Mouse (Mus musculus) embryonic fibroblast, embryonic 13.5 days (primary cell): Measurements from ENCODE around the gene Timm17a. TPM values are rescaled to one million over a fixed set of nuclear protein-coding genes. Genes with fewer than 3 reads are reported as not detected.

Source experiments
- H3K27ac ChIP-seq: 2 replicates; pipeline ENCODE4 v1.5.1; 2012; ENCODE audit warnings: low read length, control low read depth, inconsistent platforms; ENCODE audit not compliant: insufficient read depth
- H3K4me1 ChIP-seq: 2 replicates; pipeline ENCODE4 v1.6.1; 2011; ENCODE audit warnings: low read length; ENCODE audit not compliant: control insufficient read depth, insufficient read depth
- H3K4me3 ChIP-seq: 2 replicates; pipeline ENCODE4 v1.5.1; 2011; ENCODE audit warnings: mild to moderate bottlenecking, control low read depth, low read length; ENCODE audit not compliant: insufficient read depth
- CTCF ChIP-seq: IDR thresholded peaks from 2 replicates; pipeline ENCODE4 v1.5.1; 2011; ENCODE audit warnings: mild to moderate bottlenecking, control low read depth, low read length, moderate library complexity, borderline replicate concordance; ENCODE audit not compliant: insufficient read depth
- POLR2A ChIP-seq: IDR thresholded peaks from 2 replicates; pipeline ENCODE4 v1.6.1; 2011; ENCODE audit warnings: low read depth, mild to moderate bottlenecking, control low read depth, low read length, moderate library complexity
- polyA plus RNA-seq: library from polyadenylated mRNA; stranded (reverse); fragments of >200 nt; gene quantifications from 2 replicates; pipeline ENCODE4 v1.2.4, GENCODE M21; 2011; ENCODE audit warnings: low read depth; ENCODE audit not compliant: missing spikeins, insufficient read length

Timm17a gene
- polyA plus RNA-seq, 1 experiment = 108 TPM

DNA sequence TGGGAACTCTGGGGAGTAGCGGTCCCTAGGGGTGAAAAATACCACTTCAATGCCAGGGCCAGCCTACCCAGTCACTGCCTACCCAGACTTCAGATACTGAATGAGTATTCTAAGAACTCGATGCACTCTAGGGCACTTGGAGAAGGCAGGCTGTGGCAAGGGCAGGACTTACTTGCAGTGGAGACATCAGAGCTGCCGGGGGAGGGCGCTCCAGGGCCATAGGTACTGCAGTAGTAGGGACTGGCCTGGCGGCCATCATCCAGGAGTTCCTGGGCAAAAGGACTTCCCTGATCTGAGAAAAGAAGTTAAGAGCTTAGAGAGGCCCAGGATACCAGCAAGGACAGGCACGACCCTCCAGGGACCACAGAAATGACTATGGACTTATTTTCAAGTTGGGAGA lies 57.3 kb downstream of the Timm17a start:
- no peak overlapping the region for H3K27ac ChIP-seq
- no peaks in the 10 kb centered on the region for H3K4me1 ChIP-seq
- TF ChIP-seq CTCF = no peak
- TF ChIP-seq POLR2A = no peak
- no peak overlapping the region for H3K4me3 ChIP-seq

DNA sequence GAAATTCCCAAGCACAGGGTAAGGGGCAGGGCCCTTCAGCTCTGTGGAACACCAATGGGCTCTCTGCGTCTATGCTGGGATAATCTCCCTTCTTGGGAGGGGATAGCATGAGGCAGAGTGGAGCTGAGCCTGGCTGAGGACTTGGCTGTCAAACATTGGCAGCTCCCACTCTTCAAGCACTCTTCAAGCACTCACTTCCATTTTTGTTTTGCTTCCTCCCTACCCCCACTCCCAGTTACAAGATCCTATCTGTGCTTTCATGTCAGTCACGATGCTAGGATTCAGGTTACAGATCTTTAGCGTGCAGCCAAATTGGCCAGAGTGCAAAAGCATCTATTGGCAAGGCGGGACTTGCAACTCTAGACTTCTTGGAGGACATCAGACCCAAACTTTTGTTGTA lies 60.7 kb downstream of the Timm17a start:
- TF ChIP-seq POLR2A = no peak
- H3K27ac ChIP-seq = no peak overlapping the region
- no peak overlapping the region for H3K4me3 ChIP-seq
- H3K4me1 ChIP-seq = no peaks in the 10 kb centered on the region

DNA sequence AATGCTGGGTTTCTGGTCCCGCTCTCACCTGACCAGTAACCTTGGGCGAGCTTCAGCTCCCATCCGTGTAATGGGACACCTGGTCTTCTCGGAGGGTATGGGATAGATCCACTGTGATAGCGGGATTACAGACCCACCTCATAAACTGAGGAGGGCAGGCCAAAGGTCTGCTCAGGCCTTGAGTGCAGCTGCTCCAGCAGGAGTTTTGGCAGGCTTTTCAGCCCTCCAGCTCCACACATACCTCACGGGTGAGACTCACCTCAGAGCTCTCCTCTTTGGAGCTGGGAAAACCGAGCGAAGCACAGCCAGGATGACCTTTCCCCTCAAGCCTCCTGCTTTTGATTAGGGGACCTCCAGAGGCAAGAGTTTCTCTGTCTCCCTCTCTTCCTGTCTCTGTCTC lies 62.2 kb downstream of the Timm17a start:
- Histone ChIP-seq H3K4me3 (no peak overlapping the region), H3K4me1 (no peaks in the 10 kb centered on the region), H3K27ac (no peak overlapping the region)
- no peak for TF ChIP-seq POLR2A
- no peak for TF ChIP-seq CTCF

GRCm38 (mm10) chr1:135250706-135251105 lies 62.9 kb downstream of the Timm17a start:
- TF ChIP-seq POLR2A = no peak
- H3K27ac ChIP-seq = no peak overlapping the region
- no peaks in the 10 kb centered on the region for H3K4me1 ChIP-seq
- no peak overlapping the region for H3K4me3 ChIP-seq

- H3K4me1 ChIP-seq = no peaks in the 10 kb centered on the region
- TF ChIP-seq CTCF (no peak), POLR2A (no peak)
- no peak overlapping the region for H3K4me3 ChIP-seq
- H3K27ac ChIP-seq = no peak overlapping the region
These were observed 65.1 kb downstream of the Timm17a start for GRCm38 (mm10) chr1:135248434-135248850.

Other genes starting within 250 kb of the Timm17a start
- 2.3 TPM in 2 replicates for gene Lgr6, start 208.5 kb downstream of the Timm17a start, polyA plus RNA-seq
- gene Ptpn7, start 181.1 kb downstream of the Timm17a start, polyA plus RNA-seq = 0.79 and 0.85 TPM in 2 replicates
- 115 and 141 TPM in 2 replicates for gene Arl8a, start 167.0 kb downstream of the Timm17a start, polyA plus RNA-seq
- not detected in 2 replicates for gene Gpr37l1, start 146.1 kb downstream of the Timm17a start, polyA plus RNA-seq
- not detected in 2 replicates for gene Elf3, start 55.2 kb downstream of the Timm17a start, polyA plus RNA-seq
- 49.3 and 58.6 TPM in 2 replicates for gene Rnpep, start 29.7 kb downstream of the Timm17a start, polyA plus RNA-seq
- gene Lmod1, start 11.0 kb upstream of the Timm17a start, polyA plus RNA-seq = 47.9 and 79.9 TPM in 2 replicates
- 82.8 and 101 TPM in 2 replicates for gene Shisa4, start 61.5 kb upstream of the Timm17a start, polyA plus RNA-seq
- gene Ipo9, start 116.7 kb upstream of the Timm17a start, polyA plus RNA-seq = 174 and 187 TPM in 2 replicates